Mouse (Mus musculus) right cerebral cortex, adult 2 months (tissue): Measurements from ENCODE around the gene Rbm34.

Source experiments
- DNase-seq, 2 experiments: peaks; one replicate each; pipeline ENCODE4 v3.0.0; 2021 to 2022; ENCODE audit warnings: low spot score in 2 of 2

Rbm34 gene

GRCm38 (mm10) chr8:126961516-126961915, 9.4 kb downstream of the Rbm34 start:
- DNase-seq, result peak; percentile 46 to 67

DNA sequence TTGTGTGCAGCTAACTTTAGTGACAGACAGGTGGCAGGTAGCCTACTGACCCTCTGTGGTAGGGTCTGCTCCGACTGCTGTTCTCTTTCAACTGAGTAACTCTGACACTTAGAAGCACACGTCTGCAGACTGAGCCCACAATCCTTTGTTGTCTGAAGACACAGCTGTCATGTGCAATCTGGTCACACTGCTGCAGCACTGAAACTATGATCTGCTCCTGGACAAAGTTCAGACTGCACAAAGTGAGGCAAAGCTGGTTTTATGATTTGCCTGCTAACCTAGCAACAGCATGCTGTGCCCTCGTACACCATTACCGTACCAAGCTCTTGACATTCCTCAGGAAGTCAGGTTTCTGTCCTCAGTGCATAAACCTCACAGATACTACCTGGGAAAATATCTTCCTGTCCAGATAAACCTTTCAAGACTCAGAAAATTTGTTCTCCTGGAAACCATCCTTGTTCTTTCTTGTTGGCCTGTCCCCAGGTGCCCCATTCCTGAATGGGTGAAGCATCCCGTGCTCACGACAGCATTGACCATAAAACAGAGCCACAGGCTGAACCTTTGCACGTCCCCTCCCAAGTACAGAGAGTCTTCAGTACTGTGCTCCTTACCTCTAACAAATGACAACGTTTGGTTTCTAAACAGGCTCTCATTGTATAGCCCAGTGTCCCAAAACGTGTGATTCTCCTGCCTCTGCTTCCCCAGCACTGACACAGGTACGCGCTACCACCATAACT, 18.8 kb downstream of the Rbm34 start:
- DNase-seq, result no peak

DNA sequence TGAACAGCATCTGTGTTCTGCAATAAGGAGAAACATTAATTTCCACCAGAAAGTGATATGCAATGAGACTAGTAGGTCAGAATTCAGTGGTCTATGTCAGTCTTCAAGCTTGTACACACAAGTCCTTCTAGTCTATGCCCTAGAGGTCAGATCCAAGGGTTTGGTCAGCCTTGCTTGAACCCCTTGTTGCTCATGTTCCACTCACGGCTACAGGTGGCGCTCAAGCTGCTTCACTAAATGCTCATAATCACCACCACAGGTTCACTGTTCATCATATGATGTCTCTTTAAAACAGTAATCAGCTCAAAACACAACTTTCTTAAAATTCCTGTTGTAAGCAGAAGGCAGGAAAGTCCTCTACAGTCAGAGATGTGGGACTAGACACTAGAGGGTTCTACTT, 21.3 kb downstream of the Rbm34 start:
- DNase-seq, result no peak

DNA sequence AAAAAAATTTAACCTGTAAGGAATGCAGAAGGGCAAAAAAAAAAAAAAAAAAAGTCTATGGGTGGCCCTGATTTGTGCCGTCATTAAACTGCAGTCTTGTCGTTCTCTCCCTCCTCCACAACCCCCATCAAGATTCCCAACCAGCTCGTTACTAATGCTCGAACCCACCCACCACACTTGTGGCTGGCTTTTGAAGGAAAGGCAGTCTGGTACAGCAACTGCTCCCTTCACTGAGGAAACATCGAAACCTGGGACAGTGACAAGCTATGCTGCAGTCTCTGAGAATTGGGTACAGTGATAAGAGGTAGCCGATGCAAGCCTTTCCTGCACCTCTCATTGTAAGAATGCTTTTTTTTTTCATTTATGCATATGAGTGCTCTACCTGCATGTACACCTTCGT, 24.4 kb downstream of the Rbm34 start:
- DNase-seq, result peak; percentile 25

DNA sequence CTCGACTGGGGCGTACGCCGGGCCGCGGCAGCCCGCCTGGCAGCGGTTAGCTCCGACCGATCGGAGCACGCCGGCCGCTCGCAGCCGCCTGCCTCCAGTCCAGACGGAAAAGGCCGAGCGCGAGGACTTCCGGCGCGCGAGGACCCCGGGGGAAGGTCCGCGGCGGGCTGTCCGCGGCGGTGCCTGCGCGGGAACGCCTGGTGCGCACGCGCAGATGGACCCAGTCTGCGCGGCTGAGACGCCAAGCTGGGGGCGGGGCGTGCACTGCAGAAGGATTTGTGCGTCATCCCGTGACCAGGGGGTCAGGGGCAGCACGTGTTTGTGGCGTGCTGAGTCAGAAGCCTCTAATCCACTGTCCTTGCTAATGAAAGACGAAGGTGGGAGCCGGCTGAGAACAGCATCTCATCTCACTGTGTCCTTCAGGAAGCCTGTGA, 25.1 kb downstream of the Rbm34 start, which contains the start of gene Tomm20:
Gene Tomm20, minus strand, starts transcription at position 115 of the 434 bp plus-strand sequence.
- peak; percentile 96 to 97 for DNase-seq

GRCm38 (mm10) chr8:126944781-126945691, 25.8 kb downstream of the Rbm34 start:
- peak; percentile 36 to 47 for DNase-seq

GRCm38 (mm10) chr8:126943565-126943964, 27.3 kb downstream of the Rbm34 start:
- no peak for DNase-seq

DNA sequence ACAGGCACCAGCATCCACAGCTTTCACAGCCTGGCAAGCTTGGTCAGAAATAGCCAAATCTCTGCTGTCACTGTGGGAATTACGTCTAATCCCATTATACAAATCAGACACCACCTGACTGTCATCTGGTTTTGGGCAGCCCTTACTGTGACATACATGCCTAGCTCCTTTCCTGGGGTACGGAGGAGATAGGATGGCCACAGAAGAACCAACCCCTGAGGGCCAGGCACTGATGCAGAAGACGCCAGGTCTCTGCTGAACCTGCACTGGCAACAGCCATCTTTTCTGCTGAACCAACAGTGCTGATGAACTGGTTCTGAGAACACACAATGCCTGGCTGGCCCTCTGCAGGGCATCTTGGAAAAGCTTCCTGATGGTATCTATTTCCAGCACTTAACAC, 33.5 kb downstream of the Rbm34 start:
- DNase-seq, result no peak

GRCm38 (mm10) chr8:126935932-126936331, 34.9 kb downstream of the Rbm34 start:
- no peak for DNase-seq

DNA sequence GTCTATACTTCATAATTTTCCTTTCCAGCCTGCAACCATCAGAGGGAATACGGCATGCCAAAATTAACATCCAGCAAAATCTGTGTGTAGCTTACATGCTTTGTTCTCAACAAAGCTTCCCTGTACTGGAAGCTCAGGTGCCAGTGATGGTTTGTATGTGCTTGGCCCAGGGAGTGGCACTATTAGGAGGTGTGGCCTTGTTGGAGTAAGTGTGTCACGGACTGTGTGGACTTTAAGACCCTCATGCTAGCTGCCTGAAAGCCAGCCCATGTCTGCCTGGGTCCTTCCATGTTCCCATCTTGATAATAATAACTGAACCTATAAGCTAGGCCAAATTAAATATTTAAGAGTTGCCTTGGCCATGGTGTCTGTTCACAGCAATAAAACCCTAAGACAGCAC, 35.5 kb downstream of the Rbm34 start:
- DNase-seq, result no peak

DNA sequence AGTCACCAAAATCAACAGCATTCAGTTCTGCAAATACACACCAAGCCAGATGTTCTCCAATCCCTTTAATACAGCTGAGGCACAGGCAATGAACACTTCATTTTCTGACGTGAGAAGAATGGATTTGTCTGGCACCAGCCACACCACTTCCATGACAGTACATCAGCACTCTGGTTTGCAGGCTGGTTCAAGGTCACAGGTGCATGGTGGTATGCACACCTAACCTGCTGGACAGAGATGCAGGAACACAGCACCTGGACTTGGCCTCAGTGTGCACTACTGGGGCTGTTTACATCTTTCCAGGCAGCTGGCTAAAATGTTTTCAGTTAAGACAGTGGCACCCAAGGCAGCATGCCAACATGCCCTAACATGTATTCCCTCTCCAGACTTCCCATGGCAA, 38.2 kb downstream of the Rbm34 start:
- no peak for DNase-seq

DNA sequence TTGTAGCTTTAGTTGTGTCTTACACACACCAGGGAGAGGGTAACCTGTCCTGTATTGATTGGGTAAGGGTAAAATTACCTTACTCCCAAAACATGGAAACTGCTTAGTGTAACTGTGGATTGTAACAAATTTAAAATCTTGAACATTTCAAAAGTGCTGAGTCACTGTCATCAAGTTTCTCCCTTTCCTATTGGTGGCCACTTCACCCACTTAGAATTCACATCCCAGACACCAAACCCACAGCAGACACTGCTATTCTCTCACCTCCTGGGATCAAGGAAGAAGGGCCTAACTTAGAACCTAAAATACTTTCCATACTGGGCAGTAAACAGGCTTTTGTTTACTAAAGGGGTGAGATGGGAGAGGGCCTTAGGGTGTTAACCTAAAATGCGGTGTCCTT, 38.6 kb downstream of the Rbm34 start:
- no peak for DNase-seq

DNA sequence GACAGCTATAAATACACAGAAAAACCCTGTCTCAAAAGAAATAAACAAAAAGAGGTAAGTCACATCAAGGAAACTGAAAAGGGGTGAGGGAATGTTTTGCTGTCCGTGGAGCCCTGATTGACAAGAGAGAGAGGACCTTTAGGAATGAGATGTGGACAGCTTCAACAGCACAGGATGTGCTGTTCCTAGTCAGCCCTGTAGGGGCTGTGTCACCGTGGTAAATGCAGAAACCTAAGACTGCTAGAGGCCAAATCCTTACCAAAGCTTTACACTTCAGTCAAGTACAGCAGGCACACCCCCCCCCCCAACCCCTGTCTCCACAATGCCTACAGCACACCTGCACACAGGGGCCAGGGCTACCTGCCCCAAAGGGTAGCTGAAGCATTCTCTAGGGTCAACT, 39.2 kb downstream of the Rbm34 start:
- DNase-seq, result no peak

GRCm38 (mm10) chr8:126929607-126930161, 41.2 kb downstream of the Rbm34 start:
- DNase-seq, result peak; percentile 70 to 79

GRCm38 (mm10) chr8:126928755-126929505, 41.9 kb downstream of the Rbm34 start:
- DNase-seq, result no peak

DNA sequence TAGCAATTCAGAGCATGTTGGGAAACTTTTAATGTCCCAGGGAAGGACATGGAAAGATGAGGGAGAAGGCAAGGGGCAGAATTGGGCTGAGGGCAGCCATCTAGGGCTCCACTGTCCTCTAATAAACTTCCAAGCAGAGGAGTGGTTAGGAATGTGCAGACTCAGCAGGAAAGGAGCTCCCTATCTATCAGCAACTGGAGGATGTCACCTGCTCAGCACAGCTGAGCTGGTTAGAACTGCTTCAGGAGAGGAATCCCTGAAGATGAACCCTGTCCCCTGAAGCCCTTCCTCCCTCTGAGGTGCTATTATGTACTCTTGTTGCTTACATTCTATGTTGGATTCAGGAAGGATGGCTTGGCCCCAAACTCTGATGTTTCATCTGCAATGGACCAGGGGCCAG, 42.8 kb downstream of the Rbm34 start:
- no peak for DNase-seq

DNA sequence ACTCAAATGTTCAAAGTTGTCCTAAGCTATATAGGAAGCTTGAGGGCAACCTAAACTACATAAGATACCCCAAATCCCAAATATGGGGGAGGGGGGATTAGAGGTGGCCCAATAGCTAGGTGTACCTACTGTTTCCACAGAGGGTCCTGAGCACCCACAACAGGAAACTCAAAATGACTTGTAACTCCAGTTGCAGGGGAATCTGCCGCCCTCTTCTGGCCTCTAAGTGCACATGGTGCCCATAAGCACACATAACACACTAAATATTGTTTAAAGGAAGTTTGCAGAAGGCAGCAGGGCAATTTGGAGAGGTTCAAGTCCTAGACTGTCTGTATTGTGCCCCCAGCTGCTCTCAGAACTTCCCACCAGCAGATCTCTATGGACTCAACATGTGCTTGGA, 43.8 kb downstream of the Rbm34 start:
- no peak for DNase-seq

- DNase-seq, result no peak
Observed at GRCm38 (mm10) chr8:126922981-126923380, 47.9 kb downstream of the Rbm34 start.

DNA sequence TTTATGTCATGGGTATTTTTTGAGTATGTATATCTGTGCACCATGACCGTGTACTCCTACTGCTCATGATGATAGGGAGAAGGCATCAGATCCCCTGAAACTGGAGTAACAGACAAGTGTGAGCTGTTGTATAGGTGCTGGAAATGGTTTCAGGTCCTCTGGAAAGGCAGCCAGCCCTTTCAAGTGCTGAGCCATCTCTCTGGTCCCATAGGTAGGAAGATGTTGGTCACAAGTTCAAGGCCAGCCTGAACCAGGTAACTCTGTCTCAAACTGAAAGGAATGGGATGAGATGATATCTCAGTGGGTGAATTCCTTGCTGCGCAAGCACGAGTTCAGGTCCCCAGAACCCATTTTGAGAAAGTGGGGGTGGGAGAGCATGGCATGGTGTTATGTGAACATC, 49.4 kb downstream of the Rbm34 start:
- no peak for DNase-seq

GRCm38 (mm10) chr8:126920845-126921244, 50.0 kb downstream of the Rbm34 start:
- peak; percentile 86 to 88 for DNase-seq

DNA sequence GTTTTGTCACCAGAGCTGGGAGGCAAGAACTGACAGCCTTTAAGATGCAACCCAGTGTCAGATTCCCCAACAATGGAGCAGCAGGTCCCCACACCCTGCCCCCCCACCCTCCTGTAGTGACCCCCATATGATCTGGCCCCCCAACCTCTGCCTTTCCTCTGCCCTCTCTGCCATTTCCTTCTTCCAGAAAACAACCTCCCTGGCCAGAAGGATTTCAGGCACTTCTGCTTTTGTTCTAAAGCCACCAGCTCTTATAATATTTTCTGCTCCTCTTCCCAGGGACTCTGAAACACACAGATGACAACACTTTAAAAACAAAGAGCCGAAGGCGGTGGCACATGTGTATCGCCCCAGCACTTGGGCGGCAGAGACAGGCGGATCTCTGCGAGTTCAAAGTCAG, 50.5 kb downstream of the Rbm34 start:
- DNase-seq, result no peak

DNA sequence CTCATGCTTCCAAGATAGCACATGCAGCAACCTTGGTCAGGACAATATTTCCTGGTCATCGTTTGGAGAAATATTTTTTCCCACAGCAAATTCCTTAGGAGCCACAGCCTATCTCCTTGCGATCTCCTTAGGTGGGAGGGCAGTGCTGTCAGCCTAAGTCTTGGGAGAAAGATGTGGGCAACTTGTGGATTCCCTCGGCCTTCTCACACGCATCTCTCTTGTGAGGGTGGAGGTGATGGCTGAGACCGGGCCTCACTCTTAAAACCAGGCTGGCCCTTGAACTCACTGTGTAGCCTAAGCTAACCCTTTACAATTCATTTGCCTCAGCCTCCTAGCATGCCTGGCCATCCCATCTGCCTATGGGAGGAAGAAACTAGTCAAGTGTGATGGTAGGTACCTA, 51.2 kb downstream of the Rbm34 start:
- DNase-seq, result no peak
